Mouse (Mus musculus) kidney, adult 2 months (tissue): Measurements from ENCODE around the gene Ms4a3.

Experiments used
- CTCF ChIP-seq: fragments of 200-500 bp; conservative IDR thresholded peaks from 2 replicates; pipeline ENCODE4 v1.5.1; 2011; ENCODE audit warnings: low read depth, mild to moderate bottlenecking, control low read depth, low read length, moderate library complexity, mixed read lengths; ENCODE audit not compliant: insufficient read depth, insufficient read length
- POLR2A ChIP-seq: fragments of 200-500 bp; IDR thresholded peaks from one replicate; pipeline ENCODE4 v1.6.1; 2011; ENCODE audit warnings: low read depth, low read length, control low read depth

DNA sequence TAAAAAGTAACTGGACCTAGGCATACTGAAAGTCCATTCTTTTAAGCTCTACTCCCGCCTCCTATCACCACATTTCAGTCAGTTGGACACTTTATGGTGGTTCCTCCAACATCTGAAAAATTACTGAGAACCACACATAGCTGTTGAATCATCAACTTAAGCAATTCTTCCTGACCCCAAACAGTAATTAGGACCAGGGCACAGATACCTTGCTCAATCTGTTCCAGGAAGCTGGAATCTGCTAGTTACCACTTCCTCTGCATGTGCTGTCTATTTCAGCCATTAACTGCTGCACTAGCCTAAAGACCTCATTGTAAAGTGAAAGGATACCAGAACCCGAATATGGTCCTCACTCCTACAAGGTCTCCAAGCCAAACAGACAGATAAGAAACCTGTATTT lies 18.5 kb upstream of the Ms4a3 start:
- TF ChIP-seq POLR2A (no peak), CTCF (no peak)
